Mouse (Mus musculus) spleen, adult 2 months (tissue): ENCODE measurements around the gene Gm45799.

Experiments used
- CTCF ChIP-seq: fragments of 200-500 bp; IDR thresholded peaks from 2 replicates; pipeline ENCODE4 v1.5.1; 2011; ENCODE audit warnings: mild to moderate bottlenecking, inconsistent platforms; ENCODE audit not compliant: insufficient read depth, insufficient read length, insufficient replicate concordance; ENCODE audit errors: extremely low read depth
- POLR2A ChIP-seq: fragments of 200-500 bp; IDR thresholded peaks from 2 replicates; pipeline ENCODE4 v1.6.1; 2011; ENCODE audit warnings: low read depth, low read length, inconsistent platforms

- no peak for TF ChIP-seq CTCF
- no peak for TF ChIP-seq POLR2A
These were observed 1.6 kb upstream of the Gm45799 start for GRCm38 (mm10) chr7:105638776-105639175.
